Mouse (Mus musculus) ES-E14 (cell line): ENCODE results near the gene Olfr12.

Experiments used
- CHD2 ChIP-seq: IDR thresholded peaks from 2 replicates; pipeline ENCODE4 v1.6.1; 2014; ENCODE audit warnings: mild to moderate bottlenecking, low read depth, low read length, inconsistent platforms
- MAFK ChIP-seq: IDR thresholded peaks from 2 replicates; pipeline ENCODE4 v1.6.1; 2014; ENCODE audit warnings: mild to moderate bottlenecking, low read depth, low read length, inconsistent platforms; ENCODE audit not compliant: insufficient read depth
- ZC3H11A ChIP-seq: IDR thresholded peaks from 2 replicates; pipeline ENCODE4 v1.6.1; 2012; ENCODE audit warnings: low read depth, mild to moderate bottlenecking, inconsistent platforms, low read length, borderline replicate concordance
- ZNF384 ChIP-seq: IDR thresholded peaks from 2 replicates; pipeline ENCODE4 v1.6.1; 2012; ENCODE audit warnings: low read depth, low read length, inconsistent platforms

- TF ChIP-seq MAFK (no peak), ZC3H11A (no peak), CHD2 (no peak), ZNF384 (no peak)
Measured at GRCm38 (mm10) chr1:92614516-92614915, 3.1 kb upstream of the Olfr12 start.
